Mouse (Mus musculus): ENCODE measurements around the gene Prpf6. TPM values are rescaled to one million over a fixed set of nuclear protein-coding genes. Genes with fewer than 3 reads are reported as not detected.

Prpf6 gene
- total and polyA plus RNA-seq, 3 experiments: 28.3 to 53.8 (median 48.1) TPM

DNA sequence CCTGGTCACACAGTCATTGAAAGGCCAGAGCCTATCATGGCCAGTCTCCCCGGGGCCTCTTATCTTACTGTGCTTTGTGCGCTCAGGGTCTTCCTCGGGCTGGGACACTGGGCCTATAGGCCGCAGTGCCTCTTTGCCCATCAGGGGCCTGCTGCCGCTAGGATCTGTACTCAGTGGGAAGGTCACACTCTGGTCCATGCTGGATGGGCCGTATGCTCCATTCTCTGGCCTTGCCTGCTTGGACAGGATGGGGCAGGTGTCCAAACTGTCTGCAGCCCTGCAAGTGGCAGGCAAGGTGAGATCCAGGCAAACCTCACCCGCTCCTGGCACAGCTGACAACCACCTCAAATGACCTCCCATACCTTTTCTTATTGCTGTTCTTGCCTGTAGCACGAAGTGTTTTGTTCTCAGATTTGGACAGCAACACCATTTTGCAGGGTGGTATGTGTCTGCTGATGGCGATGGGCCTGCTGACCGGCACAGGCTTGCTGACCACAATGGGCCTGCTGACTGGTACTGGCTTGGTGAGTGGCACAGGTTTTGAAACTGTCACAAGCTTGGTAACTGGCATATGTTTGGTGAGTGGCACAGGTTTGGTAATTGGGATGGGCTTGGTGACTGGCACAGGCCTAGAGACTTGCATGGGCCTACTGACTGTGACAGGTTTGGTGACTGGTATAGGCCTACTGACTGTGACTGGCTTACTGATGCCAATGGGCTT is 2.5 kb upstream of the Prpf6 start:
- Histone ChIP-seq H3K4me2 (ENCODE audit: insufficient read depth, low read depth, poor library complexity, severe bottlenecking) (no peak overlapping the region), H3K27me3 (replicated peaks) (no peaks in the 10 kb centered on the region), H3K4me1 (ENCODE audit: control insufficient read depth in 1 of 2, insufficient read depth in 2 of 2) (peaks cover 7 to 21% of the 10 kb centered on the region in 2 experiments), H3K4me3 (replicated peaks in 1 of 3; ENCODE audit: low read depth in 2 of 3, low read length in 2 of 3, poor library complexity in 1 of 3) (no peak overlapping the region), H3K79me2 (replicated peaks; ENCODE audit: control insufficient read depth, extremely low read depth, insufficient read depth, poor library complexity, severe bottlenecking) (peaks cover 3% of the 10 kb centered on the region; the same call in 1 of the 2 replicates), H3K36me3 (replicated peaks in 1 of 2; ENCODE audit: control insufficient read depth in 1 of 2, insufficient read depth in 1 of 2, low read length in 1 of 2) (peaks cover 55 to 66% of the 10 kb centered on the region in 2 experiments), H3K27ac (ENCODE audit: insufficient read depth, low read depth) (no peak overlapping the region), H3K9me3 (replicated peaks; ENCODE audit: low read length) (no peaks in the 10 kb centered on the region), H3K9ac (ENCODE audit: insufficient read depth, low read depth) (no peak overlapping the region)
- in situ Hi-C loops (cut with MboI; ENCODE audit: low pct_ligation_motif_present, low pct_unique_long_range_greater_than_20kb, low sequenced_read_pairs): no loop called here
- no peak for TF ChIP-seq USF2 (conservative IDR thresholded peaks at IDR 0.05; ENCODE audit: low read depth, low read length)
- TF ChIP-seq MEF2A (IDR thresholded peaks at IDR 0.05; ENCODE audit: borderline replicate concordance, low read depth, low read length): no peak
- no peak for TF ChIP-seq MAFK (IDR thresholded peaks at IDR 0.05; ENCODE audit: insufficient replicate concordance, low read length)
- no peak for TF ChIP-seq TCF12 (IDR thresholded peaks at IDR 0.05; ENCODE audit: low read depth, low read length)
- TF ChIP-seq ETS1 (conservative IDR thresholded peaks at IDR 0.05; ENCODE audit: low read depth, low read length): no peak
- no peak for TF ChIP-seq USF1 (IDR thresholded peaks at IDR 0.05; ENCODE audit: low read depth, low read length)
- TF ChIP-seq CTCF (conservative IDR thresholded peaks at IDR 0.05 in 1 of 2, IDR thresholded peaks at IDR 0.05 in 1 of 2; ENCODE audit: low read depth in 2 of 2, low read length in 2 of 2): no peak
- TF ChIP-seq GABPA (IDR thresholded peaks at IDR 0.05; ENCODE audit: insufficient replicate concordance, low read depth, low read length): no peak
- TF ChIP-seq SMC3 (IDR thresholded peaks at IDR 0.05; ENCODE audit: low read depth, low read length): no peak
- TF ChIP-seq UBTF (IDR thresholded peaks at IDR 0.05; ENCODE audit: low read depth, low read length): no peak
- no peak for TF ChIP-seq JUND (conservative IDR thresholded peaks at IDR 0.05; ENCODE audit: low read depth, low read length)
- no peak for TF ChIP-seq KAT2A (IDR thresholded peaks at IDR 0.05; ENCODE audit: insufficient replicate concordance, low read length)
- TF ChIP-seq E2F4 (IDR thresholded peaks at IDR 0.05; ENCODE audit: insufficient replicate concordance, low read depth, low read length): no peak
- no peak for TF ChIP-seq ZC3H11A (IDR thresholded peaks at IDR 0.05; ENCODE audit: low read depth, low read length)
- TF ChIP-seq BHLHE40 (IDR thresholded peaks at IDR 0.05; ENCODE audit: low read depth, low read length): no peak
- TF ChIP-seq NELFE (IDR thresholded peaks at IDR 0.05; ENCODE audit: low read depth, low read length): no peak
- no peak for TF ChIP-seq MAX (IDR thresholded peaks at IDR 0.05; ENCODE audit: low read length)
- TF ChIP-seq IRF4 (IDR thresholded peaks at IDR 0.05; ENCODE audit: low read depth, low read length): no peak
- no peak for TF ChIP-seq POLR2A (IDR thresholded peaks at IDR 0.05; ENCODE audit: low read depth, low read length)
- no peak for TF ChIP-seq NRF1 (IDR thresholded peaks at IDR 0.05; ENCODE audit: low read depth, low read length)
- DNase-seq (ENCODE audit: extremely low read depth): no peak
- dilution Hi-C loops (cut with MboI; ENCODE audit: extremely low pct_ligation_motif_present, extremely low pct_unique_long_range_greater_than_20kb, low sequenced_read_pairs): no loop called here

DNA sequence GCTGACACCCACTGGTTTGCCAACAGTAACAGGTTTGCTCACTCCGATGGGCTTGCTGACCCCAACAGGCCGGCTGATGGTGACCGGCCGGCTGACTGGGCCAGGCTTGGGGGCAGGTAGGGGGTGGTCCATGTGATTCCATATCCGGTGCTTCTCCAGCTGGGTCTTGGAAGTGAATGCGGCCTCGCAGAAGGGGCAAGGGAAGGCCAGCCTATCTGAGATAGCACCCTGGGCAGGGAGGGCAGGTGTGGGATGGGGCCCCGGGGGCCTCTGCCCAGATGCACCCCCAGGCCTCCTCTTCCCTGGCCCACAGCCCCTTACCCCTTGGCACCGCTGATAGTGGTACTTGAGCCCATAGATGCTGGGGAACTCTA is 1.9 kb upstream of the Prpf6 start:
- in situ Hi-C loops (cut with MboI; ENCODE audit: low pct_ligation_motif_present, low pct_unique_long_range_greater_than_20kb, low sequenced_read_pairs) (no loop called here), dilution Hi-C loops (cut with MboI; ENCODE audit: extremely low pct_ligation_motif_present, extremely low pct_unique_long_range_greater_than_20kb, low sequenced_read_pairs) (no loop called here)
- H3K36me3 ChIP-seq (replicated peaks in 1 of 2; ENCODE audit: control insufficient read depth in 1 of 2, insufficient read depth in 1 of 2, low read length in 1 of 2): peaks cover 49 to 61% of the 10 kb centered on the region in 2 experiments
- peaks cover 7 to 21% of the 10 kb centered on the region in 2 experiments for H3K4me1 ChIP-seq (ENCODE audit: control insufficient read depth in 1 of 2, insufficient read depth in 2 of 2)
- TF ChIP-seq MAFK (IDR thresholded peaks at IDR 0.05; ENCODE audit: insufficient replicate concordance, low read length): no peak
- no peak for TF ChIP-seq CHD1 (IDR thresholded peaks at IDR 0.05; ENCODE audit: low read depth, low read length)
- no peak for TF ChIP-seq POLR2A (IDR thresholded peaks at IDR 0.05; ENCODE audit: low read depth, low read length)
- no peak for TF ChIP-seq ZNF384 (IDR thresholded peaks at IDR 0.05; ENCODE audit: low read depth, low read length)
- no peak for TF ChIP-seq MXI1 (IDR thresholded peaks at IDR 0.05; ENCODE audit: low read depth, low read length)
- no peak for TF ChIP-seq POLR2AphosphoS2 (IDR thresholded peaks at IDR 0.05; ENCODE audit: low read depth, low read length)
- no peak for TF ChIP-seq CTCF (conservative IDR thresholded peaks at IDR 0.05 in 1 of 2, IDR thresholded peaks at IDR 0.05 in 1 of 2; ENCODE audit: low read depth in 2 of 2, low read length in 2 of 2)
- TF ChIP-seq TBP (conservative IDR thresholded peaks at IDR 0.05; ENCODE audit: low read depth, low read length): no peak
- no peak for TF ChIP-seq NELFE (IDR thresholded peaks at IDR 0.05; ENCODE audit: low read depth, low read length)
- no peak for TF ChIP-seq SIN3A (IDR thresholded peaks at IDR 0.05; ENCODE audit: low read length)
- TF ChIP-seq JUND (conservative IDR thresholded peaks at IDR 0.05; ENCODE audit: low read depth, low read length): no peak
- no peak for TF ChIP-seq EP300 (IDR thresholded peaks at IDR 0.05; ENCODE audit: low read length)
- TF ChIP-seq ZC3H11A (IDR thresholded peaks at IDR 0.05; ENCODE audit: low read depth, low read length): no peak
- no peak for TF ChIP-seq HCFC1 (IDR thresholded peaks at IDR 0.05; ENCODE audit: low read depth, low read length)
- no peak for TF ChIP-seq USF1 (IDR thresholded peaks at IDR 0.05; ENCODE audit: low read depth, low read length)
- no peak for TF ChIP-seq IRF4 (IDR thresholded peaks at IDR 0.05; ENCODE audit: low read depth, low read length)
- H3K27ac ChIP-seq (ENCODE audit: insufficient read depth, low read depth): no peak overlapping the region
- H3K4me3 ChIP-seq (replicated peaks in 1 of 3; ENCODE audit: low read depth in 2 of 3, low read length in 2 of 3, poor library complexity in 1 of 3): no peak overlapping the region
- H3K79me2 ChIP-seq (replicated peaks; ENCODE audit: control insufficient read depth, extremely low read depth, insufficient read depth, poor library complexity, severe bottlenecking): peaks cover 3% of the 10 kb centered on the region; the same call in 1 of the 2 replicates
- no peak overlapping the region for H3K9ac ChIP-seq (ENCODE audit: insufficient read depth, low read depth)
- DNase-seq (ENCODE audit: extremely low read depth): no peak
- H3K9me3 ChIP-seq (replicated peaks; ENCODE audit: low read length): no peaks in the 10 kb centered on the region
- no peak overlapping the region for H3K4me2 ChIP-seq (ENCODE audit: insufficient read depth, low read depth, poor library complexity, severe bottlenecking)
- no peaks in the 10 kb centered on the region for H3K27me3 ChIP-seq (replicated peaks)
